ENCODE assay signal across 11 mouse cellular contexts in genomic region chr11:5017506-5017905, GRCm38 (mm10). TPM values are rescaled to one million over a fixed set of nuclear protein-coding genes. Genes with fewer than 3 reads are reported as not detected.
DNase-seq lines count a peak whose midpoint lies in the region; TF ChIP-seq lines count a peak whose summit lies in the region.
"Had no signal": no experiment of that assay in that cellular context is flagged by ENCODE, and none has a peak within 500 bp of the region (broad histone marks: within the 10 kb centered on the region; RNA-seq: fewer than 3 reads in every experiment).

No protein-coding gene starts in this region.

- no peak for TF ChIP-seq POLR2A in thymus, adult 2 months (IDR thresholded peaks at IDR 0.05; ENCODE audit: control insufficient read depth, extremely low read depth, insufficient read depth, low read length, poor library complexity)

- H3K27me3 ChIP-seq in thymus, adult 2 months (ENCODE audit: control insufficient read depth, insufficient read depth, low read length): no peaks in the 10 kb centered on the region
- H3K27me3 ChIP-seq: neural tube, embryonic 13.5 days had no signal

- no peak overlapping the region for H3K27ac ChIP-seq in thymus, adult 2 months (ENCODE audit: control insufficient read depth, insufficient read depth, low read length)
- H3K27ac ChIP-seq: neural tube, embryonic 13.5 days had no signal

- WGBS in thymus, adult 2 months: 90% methylated on average over 6 of the region's 6 CpGs

- no peak for TF ChIP-seq CTCF in thymus, adult 2 months (IDR thresholded peaks at IDR 0.05; ENCODE audit: borderline replicate concordance, control insufficient read depth, extremely low read depth, insufficient read depth, low read length, poor library complexity)

- no peaks in the 10 kb centered on the region; the same call in 1 of the 2 replicates for H3K4me1 ChIP-seq in thymus, adult 2 months (replicated peaks; ENCODE audit: control insufficient read depth, insufficient read depth, low read length)
- H3K4me1 ChIP-seq: neural tube, embryonic 13.5 days had no signal

- DNase-seq in cerebellum, postnatal 14 days: peak; percentile 31 to 62
- no peak for DNase-seq in cerebellum, adult 9-11 months
- DNase-seq in layer of hippocampus, adult 11-12 months (ENCODE audit: low spot score): peak; percentile 49
- no peak for DNase-seq in layer of hippocampus, postnatal 36 days
- peak; percentile 33 for DNase-seq in thymus, postnatal 4 days
- no peak for DNase-seq in thymus, adult 2 months
- peak; percentile 74 for DNase-seq in testis, postnatal 10 days (ENCODE audit: low spot score)
- no peak for DNase-seq in gastrocnemius, adult 18-20 months (ENCODE audit: low spot score)
- DNase-seq: cerebellum, adult 11 months had no signal

- H3K4me3 ChIP-seq in thymus, adult 2 months (ENCODE audit: control insufficient read depth, insufficient read depth, low read length): no peak overlapping the region
- H3K4me3 ChIP-seq: neural tube, embryonic 13.5 days had no signal

- H3K36me3 ChIP-seq in thymus, adult 2 months (ENCODE audit: control insufficient read depth, insufficient read depth, low read length): peaks cover 79% of the 10 kb centered on the region

RNA-seq across cellular contexts. Expression of gene Ap1b1, which starts 30.9 kb away (rescaled TPM):
- total RNA-seq in layer of hippocampus, postnatal 36 days (2021): 100 to 1,000 TPM; 142 to 146 TPM
- polyA plus RNA-seq in thymus, adult 2 months (2012; rRNA removed): 129 and 140 TPM in 2 replicates
- total RNA-seq in gastrocnemius, adult 18-20 months (2021): 10 to 100 TPM; 41.3 to 48.7 TPM

RNA-seq across cellular contexts. Expression of gene Rasl10a, which starts 40.4 kb away (rescaled TPM):
- total RNA-seq in layer of hippocampus, postnatal 36 days (2021): 100 to 1,000 TPM in 1 of 2 experiments, 10 to 100 TPM in 1; 88.6 to 112 TPM
- polyA plus RNA-seq in thymus, adult 2 months (2012; rRNA removed): 5.1 and 6.5 TPM in 2 replicates
- total RNA-seq in gastrocnemius, adult 18-20 months (2021): under 1 TPM in 1 of 2 experiments, not detected in 1; 0.21 TPM
- polyA plus RNA-seq: CD4-positive, CD25-positive, alpha-beta regulatory T cell, adult 4 months had no signal

RNA-seq across cellular contexts. Expression of gene Gas2l1, which starts 47.6 kb away (rescaled TPM):
- 100 to 1,000 TPM in 1 of 2 experiments, 10 to 100 TPM in 1; 95.7 to 104 TPM for total RNA-seq in layer of hippocampus, postnatal 36 days (2021)
- polyA plus RNA-seq in thymus, adult 2 months (2012; rRNA removed): 24.9 and 27.3 TPM in 2 replicates
- total RNA-seq in gastrocnemius, adult 18-20 months (2021): 1 to 10 TPM; 3.6 to 6.5 TPM

Comparison
In these comparisons a context has a peak if more than half of its experiments do, and no peak if none do; other contexts are left out.
1. DNase-seq: peak in cerebellum, postnatal 14 days (2 of 2), layer of hippocampus, adult 11-12 months (single experiment), thymus, postnatal 4 days (single experiment) and testis, postnatal 10 days (single experiment); none in cerebellum, adult 9-11 months (single experiment), layer of hippocampus, postnatal 36 days (0 of 2), thymus, adult 2 months (single experiment) and gastrocnemius, adult 18-20 months (single experiment).
2. RNA of gene Rasl10a, which starts 40.4 kb away (total RNA-seq): 88.6 to 112 TPM in layer of hippocampus, postnatal 36 days; 0.21 TPM in gastrocnemius, adult 18-20 months; every median in the first group is over 10 times any median in the second.
3. RNA of gene Gas2l1, which starts 47.6 kb away (total RNA-seq): 95.7 to 104 TPM in layer of hippocampus, postnatal 36 days; 3.6 to 6.5 TPM in gastrocnemius, adult 18-20 months; every median in the first group is over 10 times any median in the second.